Mouse (Mus musculus) small intestine, adult 2 months (tissue): Measurements from ENCODE around the gene Gak. TPM values are rescaled to one million over a fixed set of nuclear protein-coding genes. Genes with fewer than 3 reads are reported as not detected.

Source experiments
- H3K27ac ChIP-seq: fragments of 200-500 bp; 2 replicates; pipeline ENCODE4 v1.5.1; 2012; ENCODE audit warnings: low read depth, low read length, control low read depth, inconsistent platforms; ENCODE audit not compliant: insufficient read depth
- H3K27me3 ChIP-seq: fragments of 200-500 bp; 2 replicates; pipeline ENCODE4 v1.6.1; 2012; ENCODE audit warnings: mild to moderate bottlenecking, moderate library complexity, low read length, inconsistent platforms; ENCODE audit not compliant: control insufficient read depth, insufficient read depth
- H3K36me3 ChIP-seq: fragments of 200-500 bp; 2 replicates; pipeline ENCODE4 v1.6.1; 2012; ENCODE audit warnings: mild to moderate bottlenecking, low read length, control low read depth, inconsistent platforms; ENCODE audit not compliant: control insufficient read depth, insufficient read depth
- H3K4me1 ChIP-seq: fragments of 200-500 bp; 2 replicates; pipeline ENCODE4 v1.6.1; 2012; ENCODE audit warnings: low read length, inconsistent platforms, mixed read lengths; ENCODE audit not compliant: control insufficient read depth, insufficient read depth, insufficient read length
- H3K4me3 ChIP-seq: fragments of 200-500 bp; 2 replicates; pipeline ENCODE4 v1.5.1; 2012; ENCODE audit warnings: low read depth, mild to moderate bottlenecking, control low read depth, inconsistent platforms, low read length, moderate library complexity
- CTCF ChIP-seq: fragments of 200-500 bp; IDR thresholded peaks from 2 replicates; pipeline ENCODE4 v1.5.1; 2012; ENCODE audit warnings: low read depth, mild to moderate bottlenecking, control low read depth, inconsistent platforms, low read length, moderate library complexity, mixed read lengths; ENCODE audit not compliant: insufficient replicate concordance, insufficient read length; ENCODE audit errors: extremely low read depth
- POLR2A ChIP-seq: fragments of 200-500 bp; IDR thresholded peaks from 2 replicates; pipeline ENCODE4 v1.6.1; 2012; ENCODE audit warnings: low read depth, mild to moderate bottlenecking, control low read depth, inconsistent platforms, low read length, moderate library complexity
- WGBS: fragments of 180-500 bp; shearing (Covaris S2); methylation state at CpG from one replicate; pipeline ENCODE4 v1.1.7; 2018; 5-methylcytosine and 5-hydroxymethylcytosine counted together
- polyA plus RNA-seq: library from polyadenylated mRNA; depleted of rRNA; stranded (reverse); fragments of >200 nt; gene quantifications from 2 replicates; pipeline ENCODE4 v1.2.3, GENCODE M21; 2012; rRNA removed

The Gak gene
- polyA plus RNA-seq: 75.5 and 152 TPM in 2 replicates

- under 1% methylated on average over 58 of the region's 58 CpGs for WGBS
- H3K4me3 ChIP-seq: peak within 1 kb of the TSS; percentile 79
Observed at GRCm38 (mm10) chr5:108629634-108630483, at the start of gene Gak, which contains the start of gene Tmem175. TSS of gene Gak (minus strand) at chr5:108629755. TSS of gene Tmem175 (plus strand) at chr5:108629770.

GRCm38 (mm10) chr5:108678296-108678854, 48.8 kb upstream of the Gak start:
- WGBS: 87% methylated on average over 6 of the region's 6 CpGs
- no peaks in the 10 kb centered on the region for H3K27me3 ChIP-seq
- TF ChIP-seq POLR2A (no peak), CTCF (no peak)
- no peak overlapping the region for H3K27ac ChIP-seq
- H3K4me3 ChIP-seq: no peak overlapping the region
- H3K36me3 ChIP-seq: peaks cover 6% of the 10 kb centered on the region
- no peaks in the 10 kb centered on the region; the same call in none of the 2 replicates for H3K4me1 ChIP-seq

More at GRCm38 (mm10) chr5:108629634-108630483, at the start of gene Gak, which contains the start of gene Tmem175:
- peak; percentile 99 for TF ChIP-seq POLR2A
- TF ChIP-seq CTCF: no peak
- Histone ChIP-seq H3K36me3 (no peaks in the 10 kb centered on the region), H3K27ac (peak within 1 kb of the TSS; percentile 81), H3K27me3 (no peaks in the 10 kb centered on the region), H3K4me1 (peaks cover 7% of the 10 kb centered on the region; the same call in 1 of the 2 replicates)

- Histone ChIP-seq H3K36me3 (peaks cover 4% of the 10 kb centered on the region), H3K4me3 (no peak overlapping the region), H3K4me1 (no peaks in the 10 kb centered on the region; the same call in none of the 2 replicates), H3K27ac (no peak overlapping the region), H3K27me3 (no peaks in the 10 kb centered on the region)
- TF ChIP-seq POLR2A (no peak), CTCF (no peak)
- WGBS: 41% methylated on average over 25 of the region's 25 CpGs
Observed at GRCm38 (mm10) chr5:108677605-108678295, 48.2 kb upstream of the Gak start.

GRCm38 (mm10) chr5:108676772-108677498, 47.4 kb upstream of the Gak start:
- Histone ChIP-seq H3K4me1 (no peaks in the 10 kb centered on the region; the same call in none of the 2 replicates), H3K27ac (no peak overlapping the region), H3K36me3 (peaks cover 5% of the 10 kb centered on the region; the same call in 1 of the 2 replicates), H3K27me3 (no peaks in the 10 kb centered on the region), H3K4me3 (no peak overlapping the region)
- no peak for TF ChIP-seq POLR2A
- TF ChIP-seq CTCF: no peak
- WGBS: 54% methylated on average over 5 of the region's 5 CpGs

- H3K27me3 ChIP-seq: no peaks in the 10 kb centered on the region
- H3K36me3 ChIP-seq: peaks cover 4% of the 10 kb centered on the region; the same call in 1 of the 2 replicates
- 42% methylated on average over 9 of the region's 9 CpGs for WGBS
- H3K27ac ChIP-seq: no peak within 1 kb of the TSS
- H3K4me3 ChIP-seq: no peak within 1 kb of the TSS
- no peaks in the 10 kb centered on the region; the same call in none of the 2 replicates for H3K4me1 ChIP-seq
- no peak for TF ChIP-seq POLR2A
- TF ChIP-seq CTCF: no peak
Observed at GRCm38 (mm10) chr5:108675251-108675816, 45.8 kb upstream of the Gak start, which contains the start of gene Slc26a1. TSS of gene Slc26a1 (minus strand) at chr5:108675569.

DNA sequence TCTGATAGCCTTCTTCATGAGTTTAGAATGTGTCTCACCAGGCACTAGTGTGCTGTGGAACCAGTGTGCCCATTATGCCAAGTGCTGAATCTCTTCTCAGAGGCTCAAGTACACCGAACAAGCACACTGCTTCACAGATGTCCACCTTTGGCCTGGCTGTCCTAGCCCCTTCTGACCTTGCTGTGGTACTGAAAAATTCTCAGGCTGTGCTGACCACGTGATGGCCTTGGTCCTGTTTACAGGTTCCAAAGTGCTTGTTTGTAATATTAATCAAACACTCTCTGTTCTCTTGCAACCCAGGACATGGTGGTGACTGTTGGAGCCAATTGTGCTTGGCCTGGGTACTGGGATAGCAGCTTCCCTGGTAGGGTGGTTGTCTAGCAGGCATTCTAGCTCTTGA, 45.1 kb upstream of the Gak start:
- Histone ChIP-seq H3K27ac (no peak overlapping the region), H3K36me3 (peaks cover 4% of the 10 kb centered on the region; the same call in 1 of the 2 replicates), H3K4me3 (no peak overlapping the region), H3K4me1 (peaks cover 5% of the 10 kb centered on the region), H3K27me3 (no peaks in the 10 kb centered on the region)
- no peak for TF ChIP-seq CTCF
- TF ChIP-seq POLR2A: no peak
- 52% methylated on average over 2 of the region's 2 CpGs for WGBS
